Mouse (Mus musculus) megakaryocyte, embryonic 14.5 days (primary cell): ENCODE results near the gene Cd300e.
"Not testable (repeated sequence)": the region's sequence is repeated elsewhere in the genome, so short reads cannot be mapped to it uniquely, and the experiment has no call there.

Experiments used
- FLI1 ChIP-seq: IDR thresholded peaks from 2 replicates; pipeline ENCODE4 v1.6.1; 2012; ENCODE audit warnings: low read length, inconsistent platforms, mixed read lengths
- GATA1 ChIP-seq: IDR thresholded peaks from 3 replicates; pipeline ENCODE4 v1.6.1; 2012; ENCODE audit warnings: mixed read lengths, low read length, inconsistent platforms, borderline replicate concordance

DNA sequence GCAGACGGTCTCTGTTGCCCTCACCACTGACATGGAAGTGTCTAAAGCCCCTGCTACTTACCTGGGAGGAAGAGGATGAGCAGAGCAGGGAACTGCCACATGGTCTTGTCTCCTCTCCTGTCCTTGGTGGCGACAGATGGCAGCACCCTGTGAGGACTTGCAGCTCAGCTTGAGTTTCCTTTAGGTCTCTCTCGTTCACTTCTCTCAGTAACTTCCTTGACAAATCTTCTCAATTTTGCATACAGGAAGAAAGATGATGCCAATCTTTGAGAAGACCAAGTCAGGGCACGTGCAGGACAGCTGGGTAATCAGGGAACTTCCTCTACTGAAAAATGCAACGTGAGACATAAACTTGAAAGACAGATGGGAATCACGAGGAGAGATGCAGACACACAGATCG, 45.9 kb downstream of the Cd300e start, which contains the start of gene Cd300ld2:
- not testable (repeated sequence) for TF ChIP-seq GATA1, FLI1
